Mouse (Mus musculus) cerebellum, adult 9-11 months (tissue): ENCODE results near the gene Scd2.
"Not testable (repeated sequence)": the region's sequence is repeated elsewhere in the genome, so short reads cannot be mapped to it uniquely, and the experiment has no call there.

Experiments
- DNase-seq: peaks from one replicate; pipeline ENCODE4 v3.0.0; 2022

The Scd2 gene

GRCm38 (mm10) chr19:44292941-44293768 lies at the start of gene Scd2:
Gene Scd2, plus strand, starts transcription at chr19:44293674.
- no peak for DNase-seq

- DNase-seq: peak; percentile 60
Observed at GRCm38 (mm10) chr19:44245761-44246171, 47.7 kb upstream of the Scd2 start.

DNA sequence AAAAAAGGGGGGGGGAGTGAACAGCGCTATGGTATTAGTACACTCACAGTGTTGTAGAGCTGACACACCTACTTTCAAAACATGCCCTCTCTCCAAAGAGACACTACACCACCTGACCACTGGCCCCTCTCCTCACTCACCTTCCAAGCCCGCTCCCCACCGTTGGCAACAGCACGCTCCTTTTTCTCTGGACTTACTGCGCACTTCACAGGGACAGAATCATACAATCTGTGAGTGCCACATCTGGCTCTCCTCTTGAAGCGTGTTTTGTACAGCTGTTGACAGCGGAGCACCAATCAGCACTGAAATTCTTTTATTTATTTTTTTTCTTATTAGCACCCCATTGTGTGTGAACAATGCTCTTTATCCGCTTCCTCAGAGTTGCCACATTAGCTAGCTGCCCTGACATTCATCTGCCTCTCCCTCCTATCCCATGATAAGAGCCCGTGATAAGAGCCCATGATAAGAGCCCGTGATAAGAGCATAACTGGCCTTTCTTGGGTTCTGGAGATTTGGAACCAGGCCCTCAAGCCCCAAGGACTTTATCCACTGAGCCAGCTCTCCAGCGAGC lies 47.0 kb upstream of the Scd2 start:
- peak; percentile 56 for DNase-seq

GRCm38 (mm10) chr19:44247281-44248080 lies 46.0 kb upstream of the Scd2 start:
- DNase-seq: peak; percentile 62

GRCm38 (mm10) chr19:44248081-44248853 lies 45.2 kb upstream of the Scd2 start:
- DNase-seq: peak; percentile 97

GRCm38 (mm10) chr19:44248854-44249351 lies 44.6 kb upstream of the Scd2 start:
- no peak for DNase-seq

- not testable (repeated sequence) for DNase-seq
Observed at GRCm38 (mm10) chr19:44251138-44251537, 42.3 kb upstream of the Scd2 start.

GRCm38 (mm10) chr19:44251936-44252558 lies 41.4 kb upstream of the Scd2 start:
- DNase-seq: no peak

DNA sequence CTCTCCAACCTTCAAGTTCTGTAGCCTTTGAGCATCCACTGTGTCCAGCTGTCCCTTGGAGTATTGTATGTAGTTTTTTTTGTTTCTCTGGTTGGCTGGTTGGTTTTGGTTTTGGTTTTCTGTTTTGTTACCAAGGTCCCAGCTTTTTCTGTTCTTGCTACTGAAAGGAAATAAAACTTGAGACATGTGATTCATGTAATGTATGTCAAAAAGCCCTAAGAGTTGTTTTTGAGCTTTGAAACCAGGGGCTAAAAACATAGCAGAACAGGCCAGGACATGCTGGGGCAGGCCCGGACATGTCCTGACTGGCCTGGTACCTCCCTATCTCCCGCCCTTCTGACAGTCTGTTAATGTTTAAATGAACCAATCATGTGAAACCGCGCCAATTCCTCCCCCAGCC lies 39.4 kb upstream of the Scd2 start:
- DNase-seq: not testable (repeated sequence)

DNA sequence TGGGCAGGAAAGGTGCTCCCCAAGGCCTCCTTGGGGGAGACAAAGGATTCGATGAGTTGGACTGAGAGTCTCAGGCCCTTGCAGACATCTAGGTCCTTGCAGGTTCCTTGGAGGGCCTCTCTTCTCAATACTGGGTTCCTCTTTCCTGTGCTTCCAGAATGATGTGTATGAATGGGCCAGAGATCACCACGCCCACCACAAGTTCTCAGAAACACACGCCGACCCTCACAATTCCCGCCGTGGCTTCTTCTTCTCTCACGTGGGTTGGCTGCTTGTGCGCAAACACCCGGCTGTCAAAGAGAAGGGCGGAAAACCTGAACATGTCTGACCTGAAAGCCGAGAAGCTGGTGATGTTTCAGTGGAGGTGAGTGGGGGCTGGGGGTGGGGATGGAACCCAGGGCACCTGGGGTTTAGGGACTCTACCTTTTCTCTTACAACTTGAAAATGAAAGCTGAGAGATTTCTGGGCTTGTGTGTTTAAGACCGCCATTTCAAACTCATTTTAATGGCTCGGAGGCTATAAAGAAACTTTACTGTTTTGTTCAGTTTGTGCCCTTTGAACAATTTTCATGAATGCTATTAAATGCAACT lies 36.0 kb upstream of the Scd2 start:
- no peak for DNase-seq

- no peak for DNase-seq
Observed at GRCm38 (mm10) chr19:44259484-44259883, 34.0 kb upstream of the Scd2 start.

- no peak for DNase-seq
Observed at GRCm38 (mm10) chr19:44260487-44260886, 33.0 kb upstream of the Scd2 start.

DNA sequence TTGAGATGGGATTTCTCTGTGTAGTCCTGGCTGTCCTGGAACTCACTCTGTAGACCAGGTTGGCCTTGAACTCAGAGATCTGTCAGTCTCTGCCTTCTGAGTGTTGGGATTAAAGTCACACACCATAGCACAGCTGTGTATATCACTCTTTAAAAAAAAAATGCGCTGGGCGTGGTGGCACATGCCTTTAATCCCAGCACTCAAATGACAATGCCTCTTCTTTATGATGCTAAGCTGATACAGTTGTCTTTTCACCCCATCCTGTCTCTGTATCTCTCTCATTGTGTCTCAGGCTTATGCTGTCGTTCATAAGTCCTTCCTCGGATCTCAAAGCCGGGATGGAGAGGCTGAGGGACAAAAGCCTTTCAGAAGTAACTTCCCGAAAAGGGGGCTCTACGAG lies 31.7 kb upstream of the Scd2 start:
- DNase-seq: no peak

DNA sequence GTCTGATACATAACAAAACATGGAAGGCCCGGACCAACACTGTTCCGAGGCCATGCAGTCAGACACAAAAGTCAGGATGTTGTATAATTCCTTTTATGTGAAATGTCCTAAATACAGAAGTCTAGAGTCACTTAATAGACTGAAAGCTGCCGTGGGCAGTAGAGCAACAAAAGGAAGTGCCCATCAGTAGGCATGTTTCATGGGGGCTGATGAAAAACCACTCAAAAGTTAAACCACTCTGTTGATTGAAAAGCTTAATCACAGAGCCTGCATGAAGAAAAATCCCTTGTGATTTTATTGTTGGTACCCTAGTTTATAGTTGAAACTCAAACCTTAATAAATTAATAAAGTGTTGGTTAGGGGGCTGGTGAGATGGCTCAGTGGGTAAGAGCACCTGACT lies 29.9 kb upstream of the Scd2 start:
- DNase-seq: no peak

- DNase-seq: no peak
Observed at GRCm38 (mm10) chr19:44264226-44264625, 29.2 kb upstream of the Scd2 start.

DNA sequence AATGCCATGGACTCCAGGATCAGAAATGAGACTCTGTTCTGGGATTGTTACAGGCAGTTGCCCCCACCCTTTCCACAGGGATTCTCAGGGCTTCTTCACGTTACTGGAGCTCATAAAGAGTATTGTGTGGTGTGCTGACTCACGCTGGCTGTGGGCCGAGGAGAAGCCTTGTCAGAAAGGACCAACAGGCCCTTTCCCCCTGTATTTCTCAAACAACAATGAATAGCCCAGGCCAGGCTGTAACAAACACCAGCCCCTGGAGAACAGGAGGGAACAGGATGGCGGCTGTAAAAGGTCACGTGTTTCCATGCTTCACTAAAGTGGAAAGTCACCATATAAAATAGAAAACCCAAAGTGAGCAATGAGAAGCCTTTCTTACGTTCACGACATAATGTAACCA lies 28.2 kb upstream of the Scd2 start:
- DNase-seq: no peak

DNA sequence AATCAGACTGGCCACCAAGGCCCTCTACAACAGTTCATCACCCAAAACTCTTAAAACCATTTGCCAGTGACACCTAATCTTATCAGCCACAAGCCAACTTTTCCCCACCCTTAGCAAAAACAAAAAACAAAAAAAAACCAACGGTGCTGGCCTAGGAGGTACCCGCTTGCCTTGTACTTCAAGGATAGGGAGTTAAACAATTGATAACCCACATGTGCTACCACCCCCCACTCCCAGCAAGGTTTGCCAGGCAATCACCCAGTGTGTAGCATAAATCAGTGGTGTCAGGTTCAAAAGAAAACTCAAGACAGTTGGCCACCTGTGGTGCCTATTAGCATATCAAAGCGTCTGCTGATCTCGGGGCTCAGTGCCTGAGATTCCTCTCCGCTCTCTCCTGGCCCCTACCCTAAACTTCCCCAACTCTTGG lies 27.6 kb upstream of the Scd2 start:
- DNase-seq: peak; percentile 50

DNA sequence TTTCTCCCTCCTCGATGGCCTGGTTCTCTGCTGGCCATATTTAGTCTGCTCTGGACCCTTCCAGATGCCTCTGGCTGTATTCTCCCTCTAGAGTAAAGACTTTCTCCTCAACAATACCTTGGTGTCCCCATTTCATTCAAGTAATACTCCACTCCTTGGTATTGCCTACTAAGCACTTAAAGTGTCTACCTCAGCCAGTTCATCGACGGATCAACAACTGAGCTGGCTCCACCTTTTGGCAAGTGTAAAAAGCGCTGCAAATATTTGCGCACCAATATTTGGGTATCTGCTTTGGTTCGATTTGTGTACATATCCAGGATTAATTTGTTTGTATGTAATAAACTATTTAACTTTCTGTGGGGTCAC lies 27.0 kb upstream of the Scd2 start:
- no peak for DNase-seq

GRCm38 (mm10) chr19:44266824-44267498 lies 26.5 kb upstream of the Scd2 start:
- DNase-seq: peak; percentile 94

DNA sequence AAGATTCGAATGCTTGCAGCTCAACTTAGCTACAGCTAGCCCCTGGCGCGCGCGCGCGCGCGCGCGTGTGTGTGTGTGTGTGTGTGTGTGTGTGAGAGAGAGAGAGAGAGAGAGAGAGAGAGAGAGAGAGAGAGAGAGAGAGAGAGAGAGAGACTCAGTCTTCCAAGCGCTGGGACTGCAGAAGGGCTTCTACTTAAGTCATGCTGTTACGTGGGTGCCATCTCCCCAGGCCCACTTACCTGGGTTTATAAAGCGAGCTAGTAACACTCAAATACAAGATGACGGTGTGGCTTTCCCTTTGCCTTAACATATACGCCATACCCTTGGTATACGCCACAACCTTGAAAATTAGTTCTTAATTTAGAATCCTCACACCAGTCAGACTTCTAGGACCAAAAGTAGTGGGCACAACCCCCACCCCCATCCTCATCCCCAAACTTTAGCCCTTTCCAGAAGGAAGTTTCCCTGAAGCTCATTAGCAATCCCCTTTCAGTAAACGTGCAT lies 25.9 kb upstream of the Scd2 start:
- DNase-seq: no peak

- DNase-seq: no peak
Observed at GRCm38 (mm10) chr19:44273711-44274110, 19.8 kb upstream of the Scd2 start.
